Mouse (Mus musculus) lung, postnatal 36 days (tissue): ENCODE data around the gene Vmn1r51.
"Not testable (repeated sequence)": the region's sequence is repeated elsewhere in the genome, so short reads cannot be mapped to it uniquely, and the experiment has no call there.

Experiments used
- DNase-seq: peaks from one replicate; pipeline ENCODE4 v3.0.0; 2022; ENCODE audit warnings: mixed read lengths

Gene Vmn1r51

DNA sequence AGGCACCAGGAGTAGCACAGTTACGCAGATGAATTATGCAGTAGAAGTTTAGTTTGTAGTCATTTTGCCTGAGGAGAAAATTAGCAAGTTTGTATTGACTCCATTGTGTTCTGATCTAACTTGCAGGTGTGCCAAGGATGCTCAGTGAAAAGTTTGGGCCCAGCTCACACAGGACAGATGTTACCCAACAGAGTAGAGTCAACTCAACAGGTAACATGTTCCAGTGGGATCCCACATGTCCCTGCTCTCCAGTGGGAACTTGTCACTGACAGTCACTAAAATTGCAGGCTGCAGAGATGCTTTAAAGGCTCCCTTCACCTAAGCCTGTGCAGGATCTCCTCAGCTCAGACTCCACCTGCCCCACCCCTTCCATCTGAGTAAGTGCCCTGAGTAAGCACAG, at the start of gene Vmn1r51:
TSS of gene Vmn1r51 (plus strand) at position 301 of the 400 bp plus-strand sequence.
- not testable (repeated sequence) for DNase-seq

DNA sequence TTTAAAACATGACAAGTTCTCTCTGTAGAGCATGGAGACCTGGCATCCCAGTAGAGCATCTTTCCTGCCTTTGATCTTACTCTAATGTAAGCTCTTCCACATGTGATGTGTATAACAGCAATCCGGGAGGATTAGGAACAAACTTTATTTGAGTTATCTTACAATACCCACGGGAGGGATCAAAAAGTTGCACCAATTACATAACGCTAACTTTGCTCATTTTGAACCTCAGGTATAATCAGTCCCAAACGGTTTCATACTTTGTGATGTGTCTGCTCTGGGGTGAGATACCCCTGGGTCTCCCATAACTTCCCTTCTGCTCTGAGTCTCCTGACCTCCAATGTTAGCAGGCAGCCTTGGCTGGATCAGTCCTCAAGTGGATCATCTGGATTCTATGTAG, 44.0 kb upstream of the Vmn1r51 start, which contains the start of gene Vmn1r49:
TSS of gene Vmn1r49 (minus strand) at position 101 of the 400 bp plus-strand sequence.
- DNase-seq: no peak

- no peak for DNase-seq
Observed at GRCm38 (mm10) chr6:90100566-90100965, 21.8 kb upstream of the Vmn1r51 start.

GRCm38 (mm10) chr6:90101130-90101529, 21.3 kb upstream of the Vmn1r51 start, which contains the start of gene Vmn1r50:
Gene Vmn1r50 (plus strand): TSS chr6:90101430.
- DNase-seq: no peak

- no peak for DNase-seq
Observed at GRCm38 (mm10) chr6:90160139-90160538, 37.7 kb downstream of the Vmn1r51 start.

- DNase-seq: no peak
Observed at GRCm38 (mm10) chr6:90174508-90174907, 52.1 kb downstream of the Vmn1r51 start, which contains the start of gene Vmn1r52. Gene Vmn1r52 (plus strand): TSS chr6:90174808.
